Mouse (Mus musculus) urinary bladder, postnatal 14 days (tissue): ENCODE results near the gene Ciz1.

Source experiments
- DNase-seq: peaks from one replicate; pipeline ENCODE4 v3.0.0; 2021; ENCODE audit warnings: low spot score

Ciz1 gene

GRCm38 (mm10) chr2:32319586-32320580 is 32.2 kb upstream of the Ciz1 start:
- peak; percentile 62 for DNase-seq

GRCm38 (mm10) chr2:32320721-32321120 is 31.4 kb upstream of the Ciz1 start:
- no peak for DNase-seq

- no peak for DNase-seq
Measured at GRCm38 (mm10) chr2:32321591-32322298, 30.4 kb upstream of the Ciz1 start.

DNA sequence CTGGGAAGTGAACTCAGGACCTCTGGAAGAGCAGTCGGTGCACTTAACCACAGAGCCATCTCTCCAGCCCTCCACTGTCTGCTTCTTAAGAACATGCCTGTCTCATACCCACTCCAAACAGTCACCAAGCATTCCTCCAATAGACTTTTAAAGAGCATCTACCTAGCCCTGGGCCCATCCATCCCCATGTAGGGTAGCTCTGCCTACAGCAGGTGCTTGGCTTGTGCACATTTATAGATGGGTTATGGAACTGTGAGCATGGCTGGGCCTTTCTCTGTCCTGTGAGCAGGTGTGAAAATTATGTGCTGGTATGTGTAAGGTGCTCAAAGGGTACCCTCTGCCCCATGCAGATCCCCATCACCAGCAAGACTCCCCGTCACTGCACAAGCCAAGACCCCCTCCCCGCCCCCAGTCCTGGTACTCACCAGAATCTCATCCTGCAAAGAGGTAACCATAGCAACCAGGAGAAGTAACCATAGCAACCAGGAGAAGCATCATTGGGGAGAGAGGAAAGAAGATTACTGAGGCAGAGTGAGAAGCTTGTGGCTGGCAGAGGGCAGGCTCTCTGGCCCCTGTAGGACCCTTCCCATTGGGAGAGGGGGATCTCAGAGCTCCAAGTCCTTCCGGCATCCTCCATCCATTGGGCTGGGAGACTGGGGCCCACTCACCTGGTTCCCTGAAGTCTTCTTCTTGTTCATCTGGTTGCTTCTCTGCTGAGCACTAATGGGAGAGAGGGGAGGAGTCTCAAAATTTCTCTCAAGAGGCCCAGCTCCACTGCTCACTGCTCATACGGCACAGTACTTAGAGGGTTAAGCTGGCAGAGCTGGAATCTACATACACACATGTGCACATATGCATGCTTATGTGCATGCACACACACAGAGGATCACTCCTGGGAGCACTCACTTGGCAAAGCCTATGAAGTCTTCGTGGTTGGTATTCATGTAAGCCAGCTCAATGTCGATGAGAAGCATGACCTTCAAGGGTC is 29.1 kb upstream of the Ciz1 start:
- DNase-seq, result no peak

GRCm38 (mm10) chr2:32324322-32324721 is 27.8 kb upstream of the Ciz1 start:
- no peak for DNase-seq

GRCm38 (mm10) chr2:32325342-32325741 is 26.8 kb upstream of the Ciz1 start:
- peak; percentile 46 for DNase-seq

GRCm38 (mm10) chr2:32327200-32327599 is 24.9 kb upstream of the Ciz1 start:
- DNase-seq, result no peak

GRCm38 (mm10) chr2:32328911-32329460 is 23.1 kb upstream of the Ciz1 start:
- DNase-seq, result no peak

GRCm38 (mm10) chr2:32329531-32329930 is 22.6 kb upstream of the Ciz1 start:
- no peak for DNase-seq

DNA sequence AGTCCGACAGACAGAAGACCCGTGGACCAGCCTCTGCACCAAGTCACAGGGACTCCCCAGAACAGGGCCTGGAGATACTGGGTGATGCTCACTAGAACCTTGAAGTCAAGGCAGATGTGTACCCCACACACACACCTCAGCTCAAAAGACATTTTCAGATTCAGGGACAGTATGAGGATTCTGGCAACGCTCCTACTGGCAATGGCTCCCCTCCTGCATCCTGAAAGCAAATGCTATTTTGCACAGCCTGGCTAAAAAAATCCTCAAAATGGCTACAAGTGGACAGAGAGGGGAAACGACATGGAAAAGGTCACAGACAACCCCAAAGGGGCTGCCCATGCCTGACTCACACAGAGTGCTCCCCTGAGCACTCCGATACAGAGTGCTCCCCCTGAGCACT is 20.0 kb upstream of the Ciz1 start:
- no peak for DNase-seq

- DNase-seq, result peak; percentile 48
Measured at GRCm38 (mm10) chr2:32335888-32336287, 16.2 kb upstream of the Ciz1 start.

- DNase-seq, result no peak
Measured at GRCm38 (mm10) chr2:32339912-32340642, 12.1 kb upstream of the Ciz1 start.

DNA sequence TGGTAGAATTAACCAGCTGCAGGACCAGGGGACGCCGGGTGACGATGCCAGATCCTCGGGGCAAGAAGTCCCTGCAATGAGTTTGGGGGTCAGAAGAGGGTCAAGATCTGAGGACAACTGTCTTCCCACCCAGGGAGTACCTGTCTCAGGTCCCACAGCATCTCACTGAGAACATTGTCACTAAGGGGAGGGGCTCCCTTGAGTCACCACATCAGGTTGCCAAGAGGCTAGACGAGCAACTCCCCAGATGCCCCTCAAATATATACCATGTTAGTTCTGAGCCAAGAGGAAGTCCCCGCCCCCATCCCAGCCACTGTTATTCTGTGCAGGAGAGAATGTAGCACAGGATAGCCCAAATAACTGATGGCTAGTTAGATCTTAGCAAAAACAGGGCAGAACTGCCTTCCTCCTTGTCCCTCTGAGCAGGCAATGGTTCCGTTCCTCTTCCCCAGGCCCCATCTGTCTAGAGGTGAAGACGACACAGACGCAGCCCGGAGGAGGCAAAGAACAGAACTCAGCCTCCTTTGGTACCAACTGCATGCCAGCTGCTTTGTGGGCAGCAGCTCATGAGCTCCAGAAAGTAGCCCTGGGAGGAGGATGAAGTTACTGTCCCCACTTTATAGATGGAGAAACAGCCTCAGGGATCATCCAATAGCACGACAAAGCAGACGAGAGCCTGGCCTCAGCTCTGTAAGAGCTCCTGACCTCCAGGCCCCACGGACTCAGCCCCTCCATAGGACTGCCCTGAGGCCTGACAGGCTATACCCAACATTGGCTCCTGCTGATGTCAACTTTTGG is 11.1 kb upstream of the Ciz1 start:
- no peak for DNase-seq

GRCm38 (mm10) chr2:32341634-32341939 is 10.5 kb upstream of the Ciz1 start:
- no peak for DNase-seq

GRCm38 (mm10) chr2:32342039-32342438 is 10.1 kb upstream of the Ciz1 start:
- no peak for DNase-seq

DNA sequence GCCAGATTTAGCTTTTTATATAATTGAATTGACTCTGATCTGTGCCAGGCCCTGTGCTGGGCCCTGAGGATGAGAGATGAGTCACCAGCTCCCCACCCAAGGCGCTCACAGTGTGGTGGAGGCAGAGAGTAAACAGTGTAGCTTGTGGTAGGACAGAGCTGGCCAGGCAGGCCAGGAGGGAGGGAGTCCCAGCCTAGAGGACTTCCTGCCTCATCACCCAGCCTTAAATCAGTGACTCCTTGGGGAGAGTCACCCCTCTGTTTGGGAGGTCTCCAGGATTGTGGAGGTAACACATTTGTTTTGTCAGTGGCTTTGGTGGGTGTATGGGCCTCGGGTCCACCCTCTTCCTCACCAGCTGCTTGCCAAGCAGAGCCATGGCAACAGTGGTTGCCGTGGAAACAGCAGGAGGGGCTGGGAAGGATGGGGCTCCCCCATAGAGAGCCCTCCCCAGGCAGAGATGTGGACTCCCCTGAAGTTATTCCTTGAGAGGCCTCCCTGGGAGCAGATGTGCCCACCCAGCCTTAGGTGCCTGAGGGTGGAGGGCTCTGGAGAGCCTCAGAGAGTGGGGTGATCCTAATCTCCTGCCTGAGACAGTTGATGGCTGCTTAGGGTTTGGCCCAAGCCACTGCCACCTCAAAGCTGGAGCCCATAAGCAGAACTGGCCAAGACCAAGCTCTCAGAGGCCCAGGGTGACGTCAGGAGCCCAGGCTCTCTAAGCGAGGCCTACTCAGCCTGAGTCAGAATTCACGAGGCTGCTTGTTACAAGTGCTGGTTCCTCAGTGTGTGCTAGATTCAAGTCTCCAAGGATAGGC is 9.4 kb upstream of the Ciz1 start:
- peak; percentile 67 for DNase-seq

DNA sequence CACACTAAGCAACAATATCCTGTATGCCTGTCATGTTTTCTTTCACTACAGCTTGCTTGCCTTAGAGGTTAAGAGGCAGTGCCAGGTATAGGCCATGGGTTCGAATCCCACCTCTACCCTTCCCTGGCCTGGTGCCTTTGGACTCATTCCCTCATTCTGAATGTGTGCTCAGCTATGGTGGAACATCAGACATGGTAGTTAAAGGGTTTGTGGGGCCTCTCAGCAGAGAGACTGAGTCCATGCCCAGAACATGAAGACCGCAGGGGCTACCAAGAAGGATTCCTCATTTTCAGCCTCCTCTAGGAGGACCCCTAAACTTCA is 8.8 kb upstream of the Ciz1 start:
- no peak for DNase-seq

DNA sequence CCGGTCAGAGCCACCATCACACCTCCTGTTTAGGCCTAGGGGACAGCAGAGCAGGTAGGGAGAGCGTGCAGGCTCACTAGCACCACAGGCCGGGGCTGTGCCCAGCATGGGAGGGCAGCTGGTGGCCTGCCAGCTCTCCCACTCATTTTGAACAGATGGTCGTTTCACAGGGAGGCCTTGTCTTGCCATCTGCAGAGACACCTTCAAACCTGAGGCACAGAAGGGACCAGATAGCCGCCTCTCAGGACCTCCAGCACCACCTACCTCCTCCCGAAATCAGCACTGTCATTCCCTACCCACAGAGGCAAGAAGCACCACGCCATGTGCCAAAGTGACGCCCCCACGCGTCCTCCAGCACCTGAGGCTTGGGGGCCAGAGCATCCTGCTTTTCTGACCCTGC is 8.1 kb upstream of the Ciz1 start:
- no peak for DNase-seq

DNA sequence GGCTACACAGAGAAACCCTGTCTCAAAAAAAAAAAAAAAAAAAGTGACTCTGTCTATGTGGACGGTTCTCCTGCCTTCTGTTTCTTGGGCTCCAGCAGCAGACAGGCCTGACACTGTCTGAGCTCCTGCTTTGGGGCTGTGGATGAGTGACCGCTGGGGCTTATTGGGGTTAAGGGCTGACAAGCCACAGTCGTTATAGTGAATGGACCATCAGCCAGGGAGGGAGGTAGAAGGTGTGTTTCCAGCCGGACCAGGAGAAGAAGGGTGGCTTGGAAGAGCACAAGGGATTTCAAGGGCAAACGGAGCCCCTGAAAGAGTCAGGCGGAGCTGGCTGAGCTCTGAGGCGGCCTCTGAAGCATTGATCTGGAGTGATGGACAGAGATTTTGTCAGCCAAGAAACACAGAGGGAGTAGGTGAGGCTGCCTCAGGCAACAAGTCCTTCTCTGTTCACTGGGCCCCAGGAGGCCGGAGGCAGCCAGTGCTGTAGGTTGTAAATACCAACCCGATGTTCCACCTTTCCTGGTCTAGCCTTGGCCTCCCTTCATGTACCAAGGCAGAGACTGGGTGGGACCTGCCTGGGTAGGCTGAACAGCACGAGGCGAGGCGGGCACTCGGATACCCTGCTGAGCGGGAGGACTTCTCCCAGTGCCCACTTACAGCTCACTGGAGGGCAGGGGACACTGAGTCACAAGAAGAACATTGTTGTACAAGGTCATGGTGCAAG is 7.4 kb upstream of the Ciz1 start:
- no peak for DNase-seq
